8 mouse cellular contexts compared by ENCODE assay signal in the genomic region with DNA sequence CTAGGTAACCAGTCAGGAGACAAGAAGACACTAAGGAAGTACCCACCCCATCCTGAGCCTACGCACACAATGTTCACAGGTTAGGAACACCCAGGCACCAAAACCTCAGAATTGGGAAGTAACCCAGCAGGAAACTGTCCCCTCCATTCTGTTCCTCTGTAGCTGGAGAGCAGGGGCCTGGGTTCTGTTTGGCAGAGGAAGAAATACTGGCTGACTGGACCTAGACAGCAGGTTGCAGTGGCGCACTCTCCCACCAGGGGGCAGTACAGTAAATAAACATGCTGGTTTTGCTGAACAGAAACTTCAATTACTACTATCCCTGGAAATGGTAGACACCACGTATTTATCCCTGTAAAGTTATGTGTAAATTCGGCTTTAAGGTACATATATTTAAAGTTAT. TPM values are rescaled to one million over a fixed set of nuclear protein-coding genes. Genes with fewer than 3 reads are reported as not detected.
DNase-seq lines count a peak whose midpoint lies in the region; ATAC-seq lines count a peak whose summit lies in the region.

No protein-coding gene starts in this region.

- H3K9me3 ChIP-seq in intestine, embryonic 14.5 days (ENCODE audit: control insufficient read depth, low read length), result no peaks in the 10 kb centered on the region
- H3K9me3 ChIP-seq in intestine, embryonic 16.5 days (ENCODE audit: control insufficient read depth, low read length), result no peaks in the 10 kb centered on the region
- H3K9me3 ChIP-seq in neural tube, embryonic 11.5 days (ENCODE audit: control insufficient read depth, low read length), result no peaks in the 10 kb centered on the region

- DNase-seq in intestine, embryonic 14.5 days (ENCODE audit: low spot score), result peak; percentile 90
- DNase-seq in MN1 (ENCODE audit: low spot score), result peak; percentile 40
- DNase-seq in cerebellum, postnatal 10 days, result peak; percentile 89 to 93
- peak; percentile 46 for DNase-seq in heart, postnatal 25 days (ENCODE audit: low spot score)
- DNase-seq in left cerebral cortex, postnatal 25 days (ENCODE audit: low spot score in 2 of 2), result peak; percentile 69 to 76
- DNase-seq in neural tube, embryonic 11.5 days (ENCODE audit: low spot score), result peak; percentile 75
- peak; percentile 74 for DNase-seq in thymus, postnatal 14 days

- H3K9ac ChIP-seq in intestine, embryonic 14.5 days (ENCODE audit: low read length), result no peak overlapping the region
- no peak overlapping the region for H3K9ac ChIP-seq in intestine, embryonic 16.5 days (ENCODE audit: low read depth, low read length)
- H3K9ac ChIP-seq in neural tube, embryonic 11.5 days (ENCODE audit: low read length), result no peak overlapping the region

- H3K4me1 ChIP-seq in intestine, embryonic 14.5 days (replicated peaks; ENCODE audit: control insufficient read depth, insufficient read depth, low read length), result no peaks in the 10 kb centered on the region
- H3K4me1 ChIP-seq in intestine, embryonic 16.5 days (ENCODE audit: control insufficient read depth, insufficient read depth, low read length), result peaks cover under 1% of the 10 kb centered on the region; the same call in 1 of the 2 replicates
- H3K4me1 ChIP-seq in neural tube, embryonic 11.5 days (ENCODE audit: control insufficient read depth, insufficient read depth, low read length), result no peaks in the 10 kb centered on the region

- H3K4me2 ChIP-seq in intestine, embryonic 14.5 days (ENCODE audit: low read length), result no peak overlapping the region
- H3K4me2 ChIP-seq in intestine, embryonic 16.5 days (ENCODE audit: low read depth, low read length), result no peak overlapping the region
- no peak overlapping the region for H3K4me2 ChIP-seq in neural tube, embryonic 11.5 days (ENCODE audit: low read depth)

- no peak overlapping the region for H3K4me3 ChIP-seq in intestine, embryonic 14.5 days (ENCODE audit: low read depth, low read length)
- H3K4me3 ChIP-seq in intestine, embryonic 16.5 days (ENCODE audit: low read length), result no peak overlapping the region
- no peak overlapping the region for H3K4me3 ChIP-seq in neural tube, embryonic 11.5 days (ENCODE audit: low read depth, low read length)

- H3K36me3 ChIP-seq in intestine, embryonic 14.5 days (ENCODE audit: control insufficient read depth, insufficient read depth, low read length), result no peaks in the 10 kb centered on the region
- H3K36me3 ChIP-seq in intestine, embryonic 16.5 days (ENCODE audit: control insufficient read depth, insufficient read depth, low read length), result no peaks in the 10 kb centered on the region
- no peaks in the 10 kb centered on the region for H3K36me3 ChIP-seq in neural tube, embryonic 11.5 days (ENCODE audit: control insufficient read depth, insufficient read depth, low read length)

- no peaks in the 10 kb centered on the region for H3K27me3 ChIP-seq in intestine, embryonic 14.5 days (replicated peaks; ENCODE audit: control insufficient read depth, insufficient read depth, low read length)
- no peaks in the 10 kb centered on the region for H3K27me3 ChIP-seq in intestine, embryonic 16.5 days (replicated peaks; ENCODE audit: control insufficient read depth, insufficient read depth, low read length)
- no peaks in the 10 kb centered on the region for H3K27me3 ChIP-seq in neural tube, embryonic 11.5 days (ENCODE audit: control insufficient read depth, insufficient read depth, low read length)

- intact Hi-C loops in heart, postnatal 25 days (cut with DNase I), result loop anchor here (2.0 kb wide), 2 partner anchors 20 to 110 kb away; no protein-coding TSS in a partner anchor
- intact Hi-C loops in left cerebral cortex, postnatal 25 days (cut with DNase I), result no loop called here

- 25% methylated on average over 4 of the region's 4 CpGs for WGBS in intestine, embryonic 14.5 days
- 23% methylated on average over 4 of the region's 4 CpGs for WGBS in intestine, embryonic 16.5 days
- whole genome bisulfite sequencing in neural tube, embryonic 11.5 days, result 29% methylated on average over 4 of the region's 4 CpGs

- no peak for ATAC-seq in intestine, embryonic 14.5 days (replicated peaks; ENCODE audit: low FRiP score, low TSS enrichment, low read depth)
- ATAC-seq in intestine, embryonic 16.5 days, result no peak
- no peak for ATAC-seq in neural tube, embryonic 11.5 days (ENCODE audit: insufficient read depth, low FRiP score, low TSS enrichment)

- no peak overlapping the region for H3K27ac ChIP-seq in intestine, embryonic 14.5 days (ENCODE audit: low read depth)
- no peak overlapping the region for H3K27ac ChIP-seq in intestine, embryonic 16.5 days (ENCODE audit: low read length)
- no peak overlapping the region for H3K27ac ChIP-seq in neural tube, embryonic 11.5 days (ENCODE audit: low read depth, low read length)

RNA-seq across cellular contexts. Expression of a gene that starts 7.1 kb away (rescaled TPM):
- polyA plus RNA-seq in intestine, embryonic 14.5 days (2014; fragmentation: Nextera tagmentation; extraction: Ambion mirVana), result 7.9 and 10.1 TPM in 2 replicates
- polyA plus RNA-seq in intestine, embryonic 16.5 days (2015; fragmentation: Nextera tagmentation; extraction: Ambion mirVana), result 18.4 and 20.5 TPM in 2 replicates
- total RNA-seq in heart, postnatal 25 days (2021), result 10 to 100 TPM in 1 of 2 experiments, 1 to 10 TPM in 1; 9.7 to 10.5 TPM
- 1 to 10 TPM; 2.7 to 3.0 TPM for total RNA-seq in left cerebral cortex, postnatal 25 days (2021)
- 3.0 and 4.3 TPM in 2 replicates for polyA plus RNA-seq in neural tube, embryonic 11.5 days (2014; fragmentation: Nextera tagmentation; extraction: Ambion mirVana)

RNA-seq across cellular contexts. Expression of a gene that starts 10.8 kb away (rescaled TPM):
- 3.1 and 4.4 TPM in 2 replicates for polyA plus RNA-seq in intestine, embryonic 14.5 days (2014; fragmentation: Nextera tagmentation; extraction: Ambion mirVana)
- polyA plus RNA-seq in intestine, embryonic 16.5 days (2015; fragmentation: Nextera tagmentation; extraction: Ambion mirVana), result 5.4 and 5.7 TPM in 2 replicates
- total RNA-seq in heart, postnatal 25 days (2021), result 10 to 100 TPM; 14.9 to 16.0 TPM
- total RNA-seq in left cerebral cortex, postnatal 25 days (2021), result 100 to 1,000 TPM; 175 to 209 TPM
- polyA plus RNA-seq in neural tube, embryonic 11.5 days (2014; fragmentation: Nextera tagmentation; extraction: Ambion mirVana), result 1.1 and 1.7 TPM in 2 replicates

Comparison
In these comparisons a context has a peak if more than half of its experiments do, and no peak if none do; other contexts are left out.
1. DNase-seq: peak in every context shown above with its lines; median percentile 91 in cerebellum, postnatal 10 days; 90 in intestine, embryonic 14.5 days; 75 in neural tube, embryonic 11.5 days; 74 in thymus, postnatal 14 days; 72 in left cerebral cortex, postnatal 25 days; 46 in heart, postnatal 25 days; 40 in MN1.